Mouse (Mus musculus) midbrain, embryonic 11.5 days (tissue): ENCODE data around the gene Cebpa. TPM values are rescaled to one million over a fixed set of nuclear protein-coding genes. Genes with fewer than 3 reads are reported as not detected.

ENCODE experiments used
- ATAC-seq: fragments of 200-750 bp; cut with Nextera tagmentation; 2 replicates; pipeline ENCODE4 v1.8.0; 2017; ENCODE audit warnings: moderate TSS enrichment, moderate library complexity; ENCODE audit not compliant: low FRiP score
- DNase-seq: peaks from one replicate; pipeline ENCODE4 v3.0.0; 2015; ENCODE audit warnings: low spot score; ENCODE audit errors: missing footprints
- H3K27ac ChIP-seq: fragments of 300-500 bp; sonication (generic); 2 replicates; pipeline ENCODE4 v1.5.1; 2014; ENCODE audit warnings: low read depth, low read length
- H3K27me3 ChIP-seq: fragments of 300-500 bp; sonication (generic); 2 replicates; pipeline ENCODE4 v1.6.1; 2014; ENCODE audit warnings: mild to moderate bottlenecking, low read length, moderate library complexity, mixed read lengths; ENCODE audit not compliant: control insufficient read depth, insufficient read depth
- H3K36me3 ChIP-seq: fragments of 300-500 bp; sonication (generic); 2 replicates; pipeline ENCODE4 v1.6.1; 2014; ENCODE audit warnings: mild to moderate bottlenecking, low read length, moderate library complexity, mixed read lengths; ENCODE audit not compliant: control insufficient read depth, insufficient read depth
- H3K4me1 ChIP-seq: fragments of 300-500 bp; sonication (generic); 2 replicates; pipeline ENCODE4 v1.6.1; 2014; ENCODE audit warnings: low read length; ENCODE audit not compliant: control insufficient read depth, insufficient read depth
- H3K4me2 ChIP-seq: fragments of 300-500 bp; sonication (generic); 2 replicates; pipeline ENCODE4 v1.6.1; 2014; ENCODE audit warnings: mild to moderate bottlenecking, moderate library complexity
- H3K4me3 ChIP-seq: fragments of 300-500 bp; sonication (generic); 2 replicates; pipeline ENCODE4 v1.5.1; 2014; ENCODE audit warnings: low read depth, low read length
- H3K9ac ChIP-seq: fragments of 300-500 bp; sonication (generic); 2 replicates; pipeline ENCODE4 v1.6.1; 2014; ENCODE audit warnings: low read length
- H3K9me3 ChIP-seq: fragments of 300-500 bp; sonication (generic); 2 replicates; pipeline ENCODE4 v1.6.1; 2016; ENCODE audit warnings: low read length; ENCODE audit not compliant: control insufficient read depth
- WGBS: fragments of 180-500 bp; shearing (Covaris S2); extraction: QIAGEN DNeasy Blood & Tissue Kit; methylation state at CpG from one replicate; pipeline ENCODE4 v1.1.7; 2014; 5-methylcytosine and 5-hydroxymethylcytosine counted together
- microRNA-seq: library from miRNA; unstranded; fragments of <30 nt; microRNA quantifications from one replicate; pipeline ENCODE4, GENCODE M21; 2017
- polyA plus RNA-seq: library from polyadenylated mRNA; unstranded; fragments of >200 nt; fragmentation: Nextera tagmentation; extraction: Ambion mirVana; gene quantifications from 2 replicates; pipeline ENCODE4 v1.2.1, GENCODE M21; 2014

Cebpa gene
- polyA plus RNA-seq, 1 experiment from 2014 or later, result 0.60 TPM

GRCm38 (mm10) chr7:35169341-35169740 lies 50.2 kb downstream of the Cebpa start:
- peak; percentile 40; the same call in 1 of the 2 replicates for ATAC-seq
- Histone ChIP-seq H3K36me3 (no peaks in the 10 kb centered on the region), H3K4me3 (no peak overlapping the region), H3K27ac (no peak overlapping the region), H3K4me1 (no peaks in the 10 kb centered on the region), H3K27me3 (peaks cover 2% of the 10 kb centered on the region; the same call in 1 of the 2 replicates), H3K4me2 (no peak overlapping the region), H3K9me3 (no peaks in the 10 kb centered on the region), H3K9ac (no peak overlapping the region)
- peak; percentile 98 for DNase-seq
- WGBS, result 11% methylated on average over 6 of the region's 6 CpGs

Small RNA genes within 50 kb of the gene (microRNA-seq; reads per million reads assigned to microRNA genes)
- not detected for gene Gm25033

Other genes starting within 250 kb of the Cebpa start
- gene Pepd, start 206.9 kb upstream of the Cebpa start, polyA plus RNA-seq, result 64.9 and 67.3 TPM in 2 replicates
- 36.2 and 37.7 TPM in 2 replicates for gene Cebpg, start 62.7 kb upstream of the Cebpa start, polyA plus RNA-seq
- 0.31 and 0.66 TPM in 2 replicates for gene Slc7a10, start 67.1 kb downstream of the Cebpa start, polyA plus RNA-seq
- 15.2 and 17.3 TPM in 2 replicates for gene Lrp3, start 96.2 kb downstream of the Cebpa start, polyA plus RNA-seq
- 19.4 and 20.2 TPM in 2 replicates for gene Gpatch1, start 199.1 kb downstream of the Cebpa start, polyA plus RNA-seq
- gene Rhpn2, start 214.9 kb downstream of the Cebpa start, polyA plus RNA-seq, result 1.9 and 2.2 TPM in 2 replicates